Comparison of ENCODE assay signal across 14 mouse cellular contexts in genomic region chr19:17436651-17437050, GRCm38 (mm10).
"Had no signal": no experiment of that assay in that cellular context is flagged by ENCODE, and none has a peak within 500 bp of the region (broad histone marks: within the 10 kb centered on the region; RNA-seq: fewer than 3 reads in every experiment).

No protein-coding gene starts in this region.

- H3K4me3 ChIP-seq: hindbrain, embryonic 15.5 days; left cerebral cortex, adult 2 months; limb, embryonic 10.5 days; liver, embryonic 15.5 days; midbrain, embryonic 13.5 days; myocyte; neural tube, embryonic 15.5 days had no signal

- H3K27ac ChIP-seq: hindbrain, embryonic 15.5 days; left cerebral cortex, adult 2 months; limb, embryonic 10.5 days; liver, embryonic 15.5 days; midbrain, embryonic 13.5 days; neural tube, embryonic 15.5 days had no signal

- H3K27me3 ChIP-seq: hindbrain, embryonic 15.5 days; liver, embryonic 15.5 days; midbrain, embryonic 13.5 days; neural tube, embryonic 15.5 days had no signal

- H3K36me3 ChIP-seq: hindbrain, embryonic 15.5 days; limb, embryonic 10.5 days; liver, embryonic 15.5 days; midbrain, embryonic 13.5 days; neural tube, embryonic 15.5 days had no signal

- H3K9me3 ChIP-seq: hindbrain, embryonic 15.5 days; limb, embryonic 10.5 days; liver, embryonic 15.5 days; midbrain, embryonic 13.5 days; neural tube, embryonic 15.5 days had no signal

- DNase-seq: lung, adult 2 months; lung, postnatal 36 days; right cerebral cortex, adult 18-20 months; spleen, adult 18-20 months had no signal

- H3K4me2 ChIP-seq: hindbrain, embryonic 15.5 days; liver, embryonic 11.5 days; liver, embryonic 15.5 days; midbrain, embryonic 13.5 days; neural tube, embryonic 15.5 days had no signal

- H3K9ac ChIP-seq: hindbrain, embryonic 15.5 days; liver, embryonic 15.5 days; midbrain, embryonic 13.5 days; neural tube, embryonic 15.5 days had no signal

- ATAC-seq: inflammation-experienced regulatory T-cells, adult 6 months; lung, postnatal 0 days; midbrain, embryonic 13.5 days had no signal

- H3K4me1 ChIP-seq: hindbrain, embryonic 15.5 days; liver, embryonic 15.5 days; midbrain, embryonic 13.5 days had no signal
